Mouse (Mus musculus) CD4-positive, CD25-positive, alpha-beta regulatory T cell, adult 2 months (primary cell): Measurements from ENCODE around the gene Mxi1.
A peak's percentile ranks its signal among the peaks of the same experiment; 100 is the strongest.

ENCODE experiments used
- DNase-seq: peaks from one replicate; pipeline ENCODE4 v3.0.0-alpha.2; 2012; ENCODE audit warnings: low read depth, low spot score

The Mxi1 gene

DNA sequence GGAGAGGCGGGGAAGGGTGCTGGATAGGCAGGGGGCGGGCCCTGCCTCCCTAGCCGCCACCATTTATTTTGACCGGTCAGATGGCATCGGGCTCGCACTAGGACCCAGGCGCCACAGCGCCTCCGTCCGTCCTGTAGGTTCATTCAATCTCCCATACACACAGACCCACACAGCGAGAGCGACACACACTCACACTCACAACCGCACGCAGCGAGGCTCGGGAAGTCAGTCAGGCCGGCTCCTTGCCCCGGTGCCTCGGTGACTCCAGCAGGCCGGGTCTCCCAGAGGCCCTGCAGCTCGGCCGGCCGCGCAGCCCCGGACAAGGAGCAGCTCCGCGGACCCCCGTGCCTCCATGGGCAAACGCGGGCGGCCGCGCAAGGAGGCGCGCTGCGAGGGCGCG lies at the start of gene Mxi1:
Mxi1 (plus strand) TSS at position 171 of the 400 bp plus-strand sequence.
- DNase-seq: peak; percentile 66

- DNase-seq: no peak
Observed at GRCm38 (mm10) chr19:53260828-53261227, 49.5 kb upstream of the Mxi1 start.

DNA sequence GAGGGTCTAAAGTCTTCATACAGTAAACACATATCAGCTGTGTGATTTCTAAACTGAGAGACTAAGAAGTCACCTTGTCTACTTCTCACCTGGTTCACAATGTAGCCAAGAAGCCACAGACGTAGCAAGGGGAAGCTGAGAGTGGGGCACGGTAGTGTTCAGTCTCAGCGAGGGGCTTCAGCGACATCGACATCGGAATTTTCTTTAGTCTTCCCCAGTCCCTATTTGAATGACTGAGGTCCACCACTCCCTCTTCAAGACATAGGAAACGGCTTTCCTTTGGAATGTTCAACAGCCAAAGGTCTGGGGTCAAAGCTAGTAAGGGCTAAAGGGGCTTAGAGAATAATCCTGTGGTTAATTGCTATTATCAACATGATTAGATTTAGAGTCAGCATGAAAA lies 48.3 kb upstream of the Mxi1 start:
- DNase-seq: no peak

DNA sequence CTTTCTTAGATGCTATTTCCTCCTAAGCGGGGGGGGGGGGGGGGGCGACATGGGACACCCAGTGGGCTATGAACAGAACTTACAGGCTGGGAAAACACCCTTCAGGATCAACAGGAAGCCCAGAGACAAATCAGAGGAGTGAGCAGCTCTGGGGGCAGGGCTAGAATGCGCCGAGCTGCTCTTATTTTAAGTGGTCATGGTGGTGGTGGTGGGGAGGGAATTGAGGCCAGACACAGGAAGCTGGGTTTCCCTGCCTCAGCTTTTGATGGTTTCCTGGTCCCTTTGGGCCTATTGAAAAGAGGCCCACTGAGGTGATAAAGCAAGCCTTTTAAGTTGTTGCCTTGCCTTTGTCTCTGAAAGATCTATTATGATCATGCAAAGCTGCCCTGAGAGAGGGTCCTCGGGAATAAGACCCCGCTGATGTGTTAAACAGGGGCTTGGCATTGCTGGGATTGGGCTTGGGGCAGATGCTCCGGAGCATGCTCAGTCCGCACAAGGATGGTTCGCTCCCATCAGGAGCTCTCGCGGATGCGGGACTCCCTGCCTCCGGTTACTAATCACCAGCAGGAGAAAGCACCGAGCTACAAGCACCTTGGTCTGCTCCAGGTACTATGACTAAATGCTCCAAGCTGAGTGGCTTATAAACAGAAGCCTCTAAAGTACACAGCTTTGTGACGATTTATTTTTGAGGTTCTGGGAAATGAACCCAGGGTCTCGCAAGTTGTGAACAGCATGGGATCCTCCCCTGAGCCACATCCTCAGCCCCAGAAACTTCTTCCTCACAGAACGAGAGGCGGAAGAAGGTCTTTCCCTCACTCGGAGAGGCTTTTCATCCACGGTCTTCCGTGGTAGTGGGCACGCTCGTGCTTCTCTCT lies 46.2 kb upstream of the Mxi1 start:
- DNase-seq: peak; percentile 66

GRCm38 (mm10) chr19:53264821-53265727 lies 45.2 kb upstream of the Mxi1 start:
- peak; percentile 60 for DNase-seq

- DNase-seq: no peak
Observed at GRCm38 (mm10) chr19:53267305-53267704, 43.0 kb upstream of the Mxi1 start.

DNA sequence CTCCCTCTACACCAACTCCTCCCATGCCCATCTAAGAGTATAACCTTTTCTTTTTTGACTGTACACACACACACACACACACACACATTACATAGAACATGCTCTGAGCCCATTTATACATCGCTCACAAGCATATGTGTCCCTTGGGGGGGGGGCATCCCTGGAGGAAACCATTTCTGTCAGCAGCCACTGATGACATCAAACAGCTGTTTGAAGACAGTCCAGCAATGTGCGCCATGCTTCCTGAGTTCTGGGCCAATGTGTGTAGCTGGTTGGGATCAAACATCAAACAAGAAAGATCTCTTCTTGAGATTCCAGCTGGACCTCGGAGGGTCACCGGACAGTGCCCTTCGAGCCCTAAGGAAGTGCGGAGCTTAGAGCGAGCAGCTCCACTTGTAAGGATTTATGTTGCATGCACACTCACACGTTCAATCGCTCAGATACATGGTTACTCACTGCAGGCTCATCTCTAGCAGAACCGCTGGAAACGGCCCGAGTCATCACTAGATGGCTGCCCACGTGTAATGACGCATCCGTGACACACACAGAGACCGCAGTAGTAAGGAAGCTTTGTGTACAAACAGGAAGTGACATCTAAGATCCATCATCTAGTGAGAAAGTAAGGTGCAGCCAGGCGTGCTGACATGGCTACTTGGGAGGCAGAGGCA lies 37.1 kb upstream of the Mxi1 start:
- peak; percentile 81 for DNase-seq

DNA sequence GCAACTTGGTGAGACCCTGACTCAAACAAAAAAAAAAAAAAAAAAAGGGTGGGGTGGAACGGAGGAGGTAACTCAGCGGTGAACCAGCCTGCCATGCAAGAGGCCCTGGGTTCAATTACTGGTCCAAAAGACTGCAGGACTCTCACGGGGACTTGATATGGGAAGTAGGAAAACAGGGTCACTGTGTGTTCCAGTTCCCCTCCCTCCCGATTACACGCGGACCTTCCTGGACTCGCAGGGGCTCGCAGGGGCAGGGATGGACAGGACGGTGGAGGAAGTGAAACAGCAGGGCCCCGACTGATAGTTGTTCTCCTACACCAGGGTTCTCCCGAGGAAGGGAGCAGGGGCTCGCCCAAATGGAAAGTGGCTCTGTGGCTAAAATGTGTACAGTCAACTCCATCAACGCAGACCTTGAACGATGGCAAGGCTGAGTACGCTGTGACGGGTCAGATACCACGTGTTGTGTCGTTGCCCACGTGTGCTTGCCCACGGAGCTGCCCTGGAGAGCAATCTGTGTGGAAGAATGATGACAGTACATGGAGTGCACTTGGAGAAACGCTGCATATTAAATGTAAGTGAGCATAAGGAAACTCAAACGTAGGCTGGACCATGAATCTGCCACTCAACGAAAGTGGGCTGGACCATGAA lies 36.4 kb upstream of the Mxi1 start:
- DNase-seq: no peak

DNA sequence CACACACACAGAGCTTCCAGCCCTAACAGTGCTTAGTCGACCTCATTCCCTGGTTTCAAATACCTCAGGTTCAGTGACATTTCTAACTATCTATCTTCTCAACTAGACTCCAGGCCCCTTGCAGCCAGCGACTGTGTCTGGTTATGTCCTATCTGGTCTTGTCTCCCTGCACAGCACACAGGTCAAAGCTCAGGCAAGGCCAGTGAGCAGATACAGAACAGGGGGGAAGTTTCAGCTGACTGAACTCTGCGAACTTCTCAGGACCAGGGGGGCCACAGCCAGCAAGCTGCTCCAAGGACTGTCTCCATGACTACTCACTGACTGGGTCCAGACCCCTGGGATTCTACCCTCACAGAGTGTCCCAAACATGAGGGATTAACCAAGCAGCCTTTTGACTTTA lies 35.1 kb upstream of the Mxi1 start:
- no peak for DNase-seq

- DNase-seq: no peak
Observed at GRCm38 (mm10) chr19:53276902-53277707, 33.2 kb upstream of the Mxi1 start.

- DNase-seq: no peak
Observed at GRCm38 (mm10) chr19:53278491-53279415, 31.6 kb upstream of the Mxi1 start.

- DNase-seq: no peak
Observed at GRCm38 (mm10) chr19:53280254-53280653, 30.1 kb upstream of the Mxi1 start.

- DNase-seq: no peak
Observed at GRCm38 (mm10) chr19:53282571-53282970, 27.7 kb upstream of the Mxi1 start.

DNA sequence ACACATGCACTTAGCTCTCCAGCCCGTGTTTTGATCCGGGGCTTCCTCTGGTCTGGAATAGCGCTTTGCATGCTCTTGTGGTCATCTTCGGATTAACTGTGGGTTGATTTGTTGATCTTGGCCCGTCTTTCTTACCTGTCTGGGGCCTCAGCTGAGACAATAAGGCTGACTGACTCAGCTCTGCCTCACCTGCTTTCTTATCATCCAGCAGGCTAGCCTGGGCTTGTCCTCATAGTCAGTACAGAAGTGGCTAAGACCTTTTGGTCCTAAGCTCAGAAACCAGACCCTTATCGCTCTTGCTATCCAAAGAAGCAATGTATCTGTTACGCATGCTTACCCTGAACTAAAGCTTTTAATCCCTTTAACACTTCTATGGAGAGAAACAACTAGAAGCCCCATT lies 26.6 kb upstream of the Mxi1 start:
- no peak for DNase-seq

GRCm38 (mm10) chr19:53284268-53285208 lies 25.8 kb upstream of the Mxi1 start:
- no peak for DNase-seq

DNA sequence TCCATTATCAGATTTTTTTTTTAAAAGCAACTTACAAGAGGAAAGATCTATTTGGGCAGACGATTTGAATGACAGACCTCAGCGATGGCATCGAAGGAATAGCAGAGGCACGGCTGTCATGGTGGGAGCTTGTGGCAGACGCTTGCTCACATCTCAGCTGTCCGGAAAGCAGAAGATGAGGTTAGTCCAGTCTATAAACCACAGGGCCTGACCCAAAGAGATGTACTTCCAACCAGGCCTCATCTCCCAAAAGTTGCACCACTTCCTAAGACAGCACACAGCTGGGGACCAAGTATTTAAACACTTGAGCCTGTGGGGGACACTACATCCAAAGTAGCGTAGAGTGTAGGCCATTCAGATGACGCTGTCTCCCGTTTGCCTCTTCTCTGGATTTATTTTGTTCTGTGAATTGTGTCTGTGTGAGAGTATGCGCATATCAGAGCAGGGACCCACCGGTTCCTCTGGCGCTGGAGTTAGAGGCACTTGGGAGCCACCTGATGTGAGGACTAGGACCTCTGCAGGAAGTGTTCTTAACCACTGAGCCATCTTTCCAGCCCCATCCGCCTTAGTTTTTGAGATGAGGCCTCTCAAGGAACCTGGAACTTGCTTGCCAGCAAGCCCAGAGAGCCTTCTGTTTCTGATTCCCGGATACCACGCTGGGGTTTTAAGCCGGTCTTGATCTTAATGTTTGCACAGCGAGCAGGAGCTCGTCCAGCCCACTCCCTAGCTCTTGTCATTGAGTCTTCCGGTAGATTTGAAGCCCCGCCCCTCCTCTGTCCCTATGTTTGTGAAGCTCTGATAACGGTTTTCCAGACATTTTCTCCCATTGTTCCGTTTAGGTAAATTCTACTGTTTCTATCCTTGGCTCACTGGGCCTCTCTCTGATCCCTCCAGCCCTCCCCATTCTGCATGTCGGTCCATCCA lies 13.7 kb upstream of the Mxi1 start:
- no peak for DNase-seq

DNA sequence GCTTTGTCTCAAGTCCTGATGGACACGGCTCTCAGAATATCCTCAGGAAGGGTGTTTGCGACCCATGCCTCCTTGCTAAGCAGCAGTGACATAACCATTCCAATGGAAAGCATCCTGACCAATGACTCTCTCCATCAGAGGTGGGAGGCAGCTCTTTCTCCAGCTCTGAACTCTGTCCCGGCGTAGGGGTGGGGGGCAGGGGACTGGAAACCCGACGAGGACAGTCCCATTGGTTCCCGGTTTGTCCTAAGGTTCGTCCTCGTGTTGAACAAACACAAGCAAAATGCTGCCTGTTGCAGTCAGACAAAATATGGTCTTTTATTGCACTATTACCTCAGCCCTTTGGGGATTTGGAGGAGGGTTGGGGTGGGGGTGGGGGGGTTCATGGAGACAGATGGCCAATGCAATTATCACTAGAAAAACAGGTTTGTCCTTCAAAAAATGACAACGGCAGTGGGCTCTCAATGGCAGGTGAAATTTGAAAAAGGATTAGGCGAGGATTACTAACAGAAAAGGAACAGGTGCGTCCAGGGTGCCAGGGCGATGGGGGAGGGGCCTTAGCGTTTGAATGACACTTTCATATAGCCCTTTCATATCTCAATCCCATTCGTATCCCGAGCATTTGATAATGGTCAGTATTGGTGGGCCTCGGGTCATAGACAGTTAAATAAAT lies 11.0 kb upstream of the Mxi1 start:
- no peak for DNase-seq
